Mouse (Mus musculus): Measurements from ENCODE around the gene Akap13. TPM values are rescaled to one million over a fixed set of nuclear protein-coding genes. Genes with fewer than 3 reads are reported as not detected.
"Not testable (repeated sequence)": the region's sequence is repeated elsewhere in the genome, so short reads cannot be mapped to it uniquely, and the experiment has no call there.

Akap13 gene
- polyA plus RNA-seq, 1 experiment from 2014 or later = 24.3 TPM

- H3K4me1 ChIP-seq (replicated peaks; ENCODE audit: insufficient read depth, low read length) = no peaks in the 10 kb centered on the region
- H3K4me3 ChIP-seq (replicated peaks; ENCODE audit: low read depth, low read length) = peak overlapping the region; percentile 60
- no peaks in the 10 kb centered on the region for H3K36me3 ChIP-seq (ENCODE audit: insufficient read depth, low read length)
- 11% methylated on average over 36 of the region's 36 CpGs for WGBS
- peak; percentile 98 for DNase-seq (ENCODE audit: low spot score)
- H3K4me2 ChIP-seq (ENCODE audit: low read length) = peak overlapping the region; percentile 65
- peak overlapping the region; percentile 54; the same call in 1 of the 2 replicates for H3K9ac ChIP-seq (ENCODE audit: low read depth, low read length)
- no peaks in the 10 kb centered on the region for H3K27me3 ChIP-seq (ENCODE audit: insufficient read depth, low read length)
- no peaks in the 10 kb centered on the region for H3K9me3 ChIP-seq (replicated peaks; ENCODE audit: low read length)
- peak; percentile 88 for ATAC-seq (replicated peaks; ENCODE audit: low FRiP score, low read depth)
- H3K27ac ChIP-seq = no peak overlapping the region
- TF ChIP-seq CTCF (IDR thresholded peaks at IDR 0.05; ENCODE audit: low read depth) = no peak
Observed at GRCm38 (mm10) chr7:75781948-75782722, 326.8 kb downstream of the Akap13 start.

DNA sequence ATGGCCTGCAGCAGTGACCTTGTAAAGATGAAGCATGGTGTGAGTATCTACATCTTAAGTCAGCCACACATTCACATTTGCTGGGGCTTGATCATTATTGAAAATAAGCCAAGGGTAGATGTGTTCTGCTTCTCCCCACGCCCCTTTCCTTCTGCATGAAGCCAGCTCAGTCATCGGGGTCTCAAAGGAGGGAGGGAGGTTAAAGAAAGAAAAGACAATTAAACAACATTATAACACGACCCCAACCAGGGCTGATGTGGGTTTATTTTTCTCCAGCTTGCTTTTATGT, 327.3 kb downstream of the Akap13 start:
- 51% methylated on average over 3 of the region's 3 CpGs for WGBS
- H3K27ac ChIP-seq = no peak overlapping the region
- no peaks in the 10 kb centered on the region for H3K36me3 ChIP-seq (ENCODE audit: insufficient read depth, low read length)
- no peak overlapping the region for H3K4me2 ChIP-seq (ENCODE audit: low read length)
- H3K9me3 ChIP-seq (replicated peaks; ENCODE audit: low read length) = no peaks in the 10 kb centered on the region
- DNase-seq (ENCODE audit: low spot score) = peak; percentile 6
- H3K9ac ChIP-seq (ENCODE audit: low read depth, low read length) = no peak overlapping the region
- no peak for ATAC-seq (replicated peaks; ENCODE audit: low FRiP score, low read depth)
- TF ChIP-seq CTCF (IDR thresholded peaks at IDR 0.05; ENCODE audit: low read depth) = no peak
- 0 out of 2 replicates have a peak, but pooled peaks cover 1% of the 10 kb centered on the region for H3K4me1 ChIP-seq (replicated peaks; ENCODE audit: insufficient read depth, low read length)
- no peak overlapping the region for H3K4me3 ChIP-seq (replicated peaks; ENCODE audit: low read depth, low read length)
- no peaks in the 10 kb centered on the region for H3K27me3 ChIP-seq (ENCODE audit: insufficient read depth, low read length)

DNA sequence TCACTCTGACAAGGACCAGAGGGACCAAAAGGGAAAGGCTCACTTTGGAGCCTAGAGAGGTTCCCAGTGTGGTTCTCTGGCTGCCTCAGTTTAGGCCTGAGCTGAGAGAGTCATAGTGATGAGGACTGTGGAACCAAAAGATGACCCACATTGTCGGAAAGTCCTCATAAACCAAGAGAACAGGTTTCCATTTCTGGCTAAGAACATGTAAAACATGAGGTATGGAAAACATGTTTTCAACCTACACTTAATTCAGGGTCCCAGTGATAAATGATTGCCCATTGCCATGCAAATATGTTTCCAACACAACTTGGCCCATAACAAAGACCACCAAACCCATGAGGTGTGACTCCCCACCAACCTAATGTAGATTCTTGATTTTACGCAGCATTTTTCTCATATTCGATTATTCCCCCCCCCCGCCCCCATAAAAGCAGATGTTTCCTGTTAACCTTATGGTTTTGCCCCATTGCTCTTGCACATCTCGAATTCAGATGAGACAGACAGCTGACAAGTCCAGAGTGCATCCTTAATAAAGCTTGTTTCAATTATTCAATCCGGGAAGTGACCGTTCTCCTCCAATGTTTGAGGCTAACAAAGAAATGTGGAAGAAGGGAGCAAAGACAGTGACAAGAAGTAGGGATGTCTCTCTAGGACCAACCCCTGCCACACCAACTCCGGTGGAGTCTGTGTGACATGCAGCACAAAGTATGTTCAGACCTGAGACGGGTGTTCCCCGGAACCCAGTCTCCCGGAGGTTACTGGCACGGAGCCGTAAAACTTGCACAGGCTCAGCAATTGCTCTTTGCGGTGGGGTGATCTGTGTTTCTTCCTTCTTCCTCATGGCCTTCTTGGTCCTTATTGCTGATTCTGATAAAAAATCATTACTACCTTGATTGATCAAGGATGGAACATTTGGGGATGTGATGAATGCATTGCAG, 330.3 kb downstream of the Akap13 start:
- H3K9ac ChIP-seq (ENCODE audit: low read depth, low read length) = no peak overlapping the region
- no peak overlapping the region for H3K27ac ChIP-seq
- H3K4me2 ChIP-seq (ENCODE audit: low read length) = no peak overlapping the region
- no peak overlapping the region for H3K4me3 ChIP-seq (replicated peaks; ENCODE audit: low read depth, low read length)
- no peaks in the 10 kb centered on the region for H3K27me3 ChIP-seq (ENCODE audit: insufficient read depth, low read length)
- TF ChIP-seq CTCF (IDR thresholded peaks at IDR 0.05; ENCODE audit: low read depth) = no peak
- WGBS = 56% methylated on average over 14 of the region's 14 CpGs
- no peak for ATAC-seq (replicated peaks; ENCODE audit: low FRiP score, low read depth)
- no peaks in the 10 kb centered on the region for H3K9me3 ChIP-seq (replicated peaks; ENCODE audit: low read length)
- DNase-seq (ENCODE audit: low spot score) = no peak
- H3K36me3 ChIP-seq (ENCODE audit: insufficient read depth, low read length) = no peaks in the 10 kb centered on the region
- H3K4me1 ChIP-seq (replicated peaks; ENCODE audit: insufficient read depth, low read length) = 0 out of 2 replicates have a peak, but pooled peaks cover 5% of the 10 kb centered on the region

DNA sequence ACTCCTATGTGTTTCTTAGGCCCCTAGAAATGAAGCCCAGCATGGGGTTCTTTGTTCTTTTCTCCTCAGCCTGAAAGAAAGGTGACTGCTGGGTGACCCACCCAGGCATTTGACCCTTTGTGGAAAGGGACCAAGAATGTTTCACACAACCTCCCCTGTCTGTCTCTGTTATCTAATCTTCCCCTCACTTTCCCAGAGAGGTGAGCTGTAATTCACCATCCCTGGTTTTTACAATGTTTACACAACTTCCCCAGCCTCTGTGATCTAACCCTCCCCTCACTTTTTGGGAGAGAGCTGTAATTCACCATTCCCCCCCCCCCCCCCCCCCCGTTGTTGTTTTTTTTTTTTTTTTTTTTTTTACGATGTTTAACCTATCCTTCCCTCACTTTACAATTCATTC, 331.5 kb downstream of the Akap13 start:
- DNase-seq (ENCODE audit: low spot score) = peak; percentile 63
- no peak for ATAC-seq (replicated peaks; ENCODE audit: low FRiP score, low read depth)
- Histone ChIP-seq H3K36me3 (ENCODE audit: insufficient read depth, low read length) (no peaks in the 10 kb centered on the region), H3K4me1 (replicated peaks; ENCODE audit: insufficient read depth, low read length) (0 out of 2 replicates have a peak, but pooled peaks cover 5% of the 10 kb centered on the region), H3K4me3 (replicated peaks; ENCODE audit: low read depth, low read length) (no peak overlapping the region), H3K9ac (ENCODE audit: low read depth, low read length) (no peak overlapping the region), H3K27ac (no peak overlapping the region), H3K9me3 (replicated peaks; ENCODE audit: low read length) (no peaks in the 10 kb centered on the region), H3K27me3 (ENCODE audit: insufficient read depth, low read length) (no peaks in the 10 kb centered on the region), H3K4me2 (ENCODE audit: low read length) (no peak overlapping the region)
- 9% methylated on average over 1 of the region's 2 CpGs for WGBS
- no peak for TF ChIP-seq CTCF (IDR thresholded peaks at IDR 0.05; ENCODE audit: low read depth)

DNA sequence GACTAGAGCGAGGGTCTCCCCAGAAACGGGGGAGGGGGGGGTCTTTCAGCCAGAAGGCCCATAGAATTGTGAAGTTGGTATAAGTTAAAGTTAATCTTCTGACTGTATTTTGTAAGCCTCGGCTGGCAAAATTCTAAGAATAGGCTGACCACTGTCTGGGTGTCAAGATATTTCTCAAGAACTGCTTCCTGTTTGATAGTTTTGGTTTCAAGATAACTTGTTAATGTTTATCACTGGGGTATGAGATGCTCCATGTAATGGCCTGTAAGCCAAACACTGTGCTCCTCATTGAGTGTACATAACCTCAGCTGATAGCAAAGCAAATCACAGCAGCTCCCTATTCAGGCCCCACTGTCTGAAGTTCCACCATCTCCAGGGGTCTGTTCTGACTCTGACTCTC, 332.0 kb downstream of the Akap13 start:
- no peaks in the 10 kb centered on the region for H3K36me3 ChIP-seq (ENCODE audit: insufficient read depth, low read length)
- H3K4me3 ChIP-seq (replicated peaks; ENCODE audit: low read depth, low read length) = no peak overlapping the region
- peak; percentile 22 for DNase-seq (ENCODE audit: low spot score)
- WGBS = 28% methylated on average over 3 of the region's 3 CpGs
- no peaks in the 10 kb centered on the region for H3K9me3 ChIP-seq (replicated peaks; ENCODE audit: low read length)
- no peaks in the 10 kb centered on the region for H3K27me3 ChIP-seq (ENCODE audit: insufficient read depth, low read length)
- TF ChIP-seq CTCF (IDR thresholded peaks at IDR 0.05; ENCODE audit: low read depth) = no peak
- H3K9ac ChIP-seq (ENCODE audit: low read depth, low read length) = no peak overlapping the region
- H3K27ac ChIP-seq = no peak overlapping the region
- H3K4me1 ChIP-seq (replicated peaks; ENCODE audit: insufficient read depth, low read length) = 0 out of 2 replicates have a peak, but pooled peaks cover 5% of the 10 kb centered on the region
- ATAC-seq (replicated peaks; ENCODE audit: low FRiP score, low read depth) = no peak
- no peak overlapping the region for H3K4me2 ChIP-seq (ENCODE audit: low read length)

DNA sequence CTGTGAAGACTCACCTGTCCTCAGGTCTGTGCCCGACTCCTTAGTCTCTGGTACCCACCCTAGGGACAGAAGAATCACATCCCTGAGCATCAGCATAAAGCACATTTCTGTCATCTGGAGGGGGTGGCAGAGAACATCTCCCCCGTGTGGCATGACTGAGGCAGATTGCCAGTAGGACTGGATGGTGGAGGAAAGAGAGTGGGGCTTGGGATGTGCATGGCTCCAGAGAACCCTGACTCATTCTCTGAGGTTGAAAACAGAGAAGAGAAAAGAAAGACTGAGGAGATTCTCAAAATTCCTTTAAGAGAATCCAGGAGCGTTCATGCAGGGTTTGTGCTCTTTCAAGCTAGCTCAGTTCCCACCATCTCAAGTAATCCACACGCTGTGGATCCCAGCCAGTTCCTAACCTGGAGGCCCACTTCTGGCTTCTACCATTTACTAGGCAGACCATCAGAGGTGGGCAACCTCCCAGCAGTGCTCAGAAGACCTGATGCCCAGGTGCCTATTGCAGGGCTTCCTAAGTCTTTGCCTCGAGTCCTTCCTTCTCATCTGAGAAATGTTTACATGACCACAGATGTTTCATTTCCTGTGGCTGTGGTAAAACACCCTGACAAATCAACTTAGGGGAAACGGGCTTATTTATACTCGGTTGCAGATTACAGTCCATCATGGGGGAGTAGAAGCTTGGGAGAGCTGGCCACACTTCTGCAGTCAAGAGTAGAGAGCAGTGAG, 332.9 kb downstream of the Akap13 start:
- not testable (repeated sequence) for H3K9ac ChIP-seq (ENCODE audit: low read depth, low read length); H3K27ac ChIP-seq; H3K9me3 ChIP-seq (replicated peaks; ENCODE audit: low read length); ATAC-seq (replicated peaks; ENCODE audit: low FRiP score, low read depth); H3K4me1 ChIP-seq (replicated peaks; ENCODE audit: insufficient read depth, low read length); H3K4me2 ChIP-seq (ENCODE audit: low read length); H3K27me3 ChIP-seq (ENCODE audit: insufficient read depth, low read length); H3K36me3 ChIP-seq (ENCODE audit: insufficient read depth, low read length); H3K4me3 ChIP-seq (replicated peaks; ENCODE audit: low read depth, low read length)
- peak; percentile 24 for DNase-seq (ENCODE audit: low spot score)
- 38% methylated on average over 4 of the region's 7 CpGs for WGBS

- H3K4me3 ChIP-seq (replicated peaks; ENCODE audit: low read depth, low read length); H3K4me2 ChIP-seq (ENCODE audit: low read length); H3K27me3 ChIP-seq (ENCODE audit: insufficient read depth, low read length); DNase-seq (ENCODE audit: low spot score); H3K9me3 ChIP-seq (replicated peaks; ENCODE audit: low read length); H3K9ac ChIP-seq (ENCODE audit: low read depth, low read length); ATAC-seq (replicated peaks; ENCODE audit: low FRiP score, low read depth); H3K36me3 ChIP-seq (ENCODE audit: insufficient read depth, low read length); H3K4me1 ChIP-seq (replicated peaks; ENCODE audit: insufficient read depth, low read length); H3K27ac ChIP-seq: not testable (repeated sequence)
- whole genome bisulfite sequencing = 37% methylated on average over 3 of the region's 3 CpGs
Observed at GRCm38 (mm10) chr7:75788801-75789135, 333.4 kb downstream of the Akap13 start.
